Mouse (Mus musculus) thymus, postnatal 25 days (tissue): ENCODE measurements around the gene Senp1.

Experiments used
- DNase-seq: peaks from one replicate; pipeline ENCODE4 v3.0.0; 2022

Senp1 gene

GRCm38 (mm10) chr15:98093121-98094011, at the start of gene Senp1:
TSS of gene Senp1 (minus strand) at chr15:98093744.
- peak; percentile 93 for DNase-seq

GRCm38 (mm10) chr15:98142515-98142914, 49.0 kb upstream of the Senp1 start:
- DNase-seq, result no peak

GRCm38 (mm10) chr15:98140809-98141208, 47.3 kb upstream of the Senp1 start:
- no peak for DNase-seq

- no peak for DNase-seq
These were observed 46.2 kb upstream of the Senp1 start for GRCm38 (mm10) chr15:98139763-98140162.

GRCm38 (mm10) chr15:98136871-98137270, 43.3 kb upstream of the Senp1 start:
- DNase-seq, result no peak

GRCm38 (mm10) chr15:98135671-98136070, 42.1 kb upstream of the Senp1 start:
- DNase-seq, result no peak

GRCm38 (mm10) chr15:98134666-98135065, 41.1 kb upstream of the Senp1 start:
- no peak for DNase-seq

- DNase-seq, result no peak
These were observed 40.5 kb upstream of the Senp1 start for GRCm38 (mm10) chr15:98134034-98134433.

- DNase-seq, result no peak
These were observed 39.9 kb upstream of the Senp1 start for GRCm38 (mm10) chr15:98133471-98133870.

- DNase-seq, result no peak
These were observed 38.6 kb upstream of the Senp1 start for GRCm38 (mm10) chr15:98131942-98132655.

- no peak for DNase-seq
These were observed 37.9 kb upstream of the Senp1 start for GRCm38 (mm10) chr15:98131451-98131850.

- DNase-seq, result no peak
These were observed 37.5 kb upstream of the Senp1 start for GRCm38 (mm10) chr15:98131001-98131400.

GRCm38 (mm10) chr15:98120831-98121230, 27.3 kb upstream of the Senp1 start:
- no peak for DNase-seq

- DNase-seq, result no peak
These were observed 25.8 kb upstream of the Senp1 start for GRCm38 (mm10) chr15:98119363-98119762.

- DNase-seq, result no peak
These were observed 22.7 kb upstream of the Senp1 start for GRCm38 (mm10) chr15:98116287-98116686.

GRCm38 (mm10) chr15:98115779-98116163, 22.2 kb upstream of the Senp1 start:
- DNase-seq, result no peak

GRCm38 (mm10) chr15:98114852-98115778, 21.6 kb upstream of the Senp1 start:
- no peak for DNase-seq

- DNase-seq, result no peak
These were observed 20.7 kb upstream of the Senp1 start for GRCm38 (mm10) chr15:98114098-98114851.

GRCm38 (mm10) chr15:98111791-98112190, 18.2 kb upstream of the Senp1 start:
- DNase-seq, result no peak

- DNase-seq, result peak; percentile 82
These were observed 15.0 kb upstream of the Senp1 start for GRCm38 (mm10) chr15:98108297-98109152.

GRCm38 (mm10) chr15:98107703-98108296, 14.3 kb upstream of the Senp1 start:
- DNase-seq, result no peak
